Mouse (Mus musculus) lung, postnatal 0 days (tissue): ENCODE data around the gene Pigw.

Experiments used
- CTCF ChIP-seq: IDR thresholded peaks from 2 replicates; pipeline ENCODE4 v1.5.1; 2016; ENCODE audit warnings: antibody characterized with exemption, mild to moderate bottlenecking
- EP300 ChIP-seq: IDR thresholded peaks from 2 replicates; pipeline ENCODE4 v1.6.1; 2016; ENCODE audit warnings: antibody characterized with exemption, mild to moderate bottlenecking, control low read depth

- no peak for TF ChIP-seq CTCF
- TF ChIP-seq EP300 = no peak
These were observed 52.1 kb downstream of the Pigw start for GRCm38 (mm10) chr11:84827901-84828503.
